Mouse (Mus musculus): ENCODE results near the gene Nrtn. TPM values are rescaled to one million over a fixed set of nuclear protein-coding genes. Genes with fewer than 3 reads are reported as not detected.

The Nrtn gene
- total RNA-seq, 2 experiments from 2014 or later: not detected

GRCm38 (mm10) chr17:56762769-56763731 is 5.7 kb upstream of the Nrtn start:
- ATAC-seq (replicated peaks; ENCODE audit: poor library complexity): peak; percentile 48

DNA sequence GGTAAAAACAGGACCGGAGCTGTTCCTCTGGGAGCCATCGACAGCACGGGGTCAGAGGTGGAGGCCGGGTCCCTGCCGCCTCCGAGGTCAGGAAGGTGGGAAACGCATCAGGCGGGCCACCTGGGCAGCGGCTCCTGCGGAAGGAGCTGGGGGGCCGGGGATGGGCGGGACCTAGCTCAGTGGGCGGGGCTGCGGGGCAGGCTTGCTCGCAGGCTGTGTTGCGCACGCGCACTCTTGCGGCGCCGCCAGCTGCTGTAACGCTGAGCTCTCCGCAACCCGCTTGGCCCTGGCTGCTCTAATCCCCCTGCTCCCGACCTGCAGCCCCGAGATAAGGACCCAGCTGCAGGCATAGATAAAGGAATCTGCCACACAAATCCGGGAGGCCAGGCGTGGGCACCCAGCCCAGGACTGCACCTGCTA is 4.7 kb upstream of the Nrtn start:
- ATAC-seq (replicated peaks; ENCODE audit: poor library complexity): peak; percentile 43

DNA sequence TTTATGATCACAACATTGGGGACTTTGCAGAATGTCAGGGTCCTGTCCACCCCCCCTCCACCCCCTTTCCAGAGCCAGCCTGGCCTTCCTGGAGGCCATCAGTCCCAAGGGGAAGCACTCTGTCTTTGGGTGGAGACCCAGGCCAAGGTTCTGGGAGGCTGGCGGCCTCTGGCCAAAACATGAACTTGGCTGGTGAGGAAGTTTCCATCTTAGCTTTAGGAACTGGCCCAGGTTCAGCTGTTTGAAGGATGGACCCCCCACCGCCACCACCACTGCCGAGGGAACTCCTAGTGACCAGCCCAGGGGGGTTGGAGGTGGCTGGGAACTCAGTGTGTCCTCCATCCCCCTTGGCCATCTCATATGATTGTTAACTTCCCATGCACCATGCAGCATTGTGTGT is 3.7 kb upstream of the Nrtn start:
- ATAC-seq (replicated peaks; ENCODE audit: poor library complexity): no peak

DNA sequence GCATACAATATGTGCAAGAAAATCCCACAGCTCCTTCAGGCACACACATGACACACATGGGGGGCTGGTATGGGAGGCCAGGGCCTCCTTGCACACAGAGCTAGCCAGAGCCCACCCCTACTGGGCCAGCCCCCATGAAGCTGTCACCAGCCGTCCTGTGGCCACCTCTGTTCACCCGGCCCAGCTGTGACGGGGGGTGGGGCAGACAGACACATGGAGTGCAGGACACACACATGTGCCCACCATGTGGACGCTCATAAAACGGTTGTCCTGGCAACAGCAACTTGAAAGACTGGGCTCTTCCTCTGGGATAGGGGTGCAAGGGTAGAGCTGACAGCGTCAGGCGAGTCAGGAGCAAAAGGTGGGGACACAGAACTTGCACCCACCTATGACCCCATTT is 1.9 kb upstream of the Nrtn start:
- ATAC-seq (replicated peaks; ENCODE audit: poor library complexity): no peak

- ATAC-seq (replicated peaks; ENCODE audit: poor library complexity): peak; percentile 37
These were observed 802 bp upstream of the Nrtn start for GRCm38 (mm10) chr17:56758132-56758531.

- no peak for ATAC-seq (replicated peaks; ENCODE audit: poor library complexity)
These were observed 479 bp downstream of the Nrtn start for GRCm38 (mm10) chr17:56756703-56757399.

GRCm38 (mm10) chr17:56754271-56755185 is 2.8 kb downstream of the Nrtn start:
- ATAC-seq (replicated peaks; ENCODE audit: poor library complexity): peak; percentile 53

GRCm38 (mm10) chr17:56753452-56753851 is 3.9 kb downstream of the Nrtn start:
- ATAC-seq (replicated peaks; ENCODE audit: poor library complexity): no peak

DNA sequence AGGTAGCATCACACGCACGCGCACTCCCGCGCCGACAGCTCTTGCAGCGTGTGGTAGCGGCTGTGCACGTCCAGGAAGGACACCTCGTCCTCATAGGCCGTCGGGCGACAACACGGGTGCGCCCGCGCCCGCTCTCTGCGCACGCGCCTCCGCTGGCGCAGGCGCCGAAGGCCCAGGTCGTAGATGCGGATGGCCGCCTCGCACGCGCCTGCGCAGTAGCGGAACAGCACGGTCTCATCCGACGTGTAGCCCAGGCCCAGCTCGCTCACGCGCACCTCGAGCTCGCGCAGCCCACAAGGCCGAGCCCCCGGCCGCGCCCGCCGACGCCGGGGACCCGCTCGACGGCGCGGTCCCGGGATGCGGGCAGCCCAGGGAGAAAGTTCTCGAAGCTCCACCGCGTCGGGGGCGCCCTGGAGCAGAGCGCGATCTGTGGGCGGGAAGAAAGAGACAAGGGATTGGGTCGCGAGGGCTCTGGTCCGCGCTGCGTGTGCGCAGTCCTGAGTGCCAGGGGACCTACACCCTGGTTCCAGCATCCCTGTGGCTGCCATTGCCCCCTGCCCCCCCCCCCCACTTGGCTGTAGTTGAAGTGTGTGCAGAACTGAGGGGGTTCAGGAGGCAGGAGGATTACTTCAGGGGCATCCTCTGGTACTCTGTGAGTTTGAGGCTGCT is 5.8 kb downstream of the Nrtn start:
- peak; percentile 15; the same call in 1 of the 2 replicates for ATAC-seq (replicated peaks; ENCODE audit: poor library complexity)

GRCm38 (mm10) chr17:56744173-56744572 is 13.2 kb downstream of the Nrtn start:
- ATAC-seq (replicated peaks; ENCODE audit: poor library complexity): no peak

DNA sequence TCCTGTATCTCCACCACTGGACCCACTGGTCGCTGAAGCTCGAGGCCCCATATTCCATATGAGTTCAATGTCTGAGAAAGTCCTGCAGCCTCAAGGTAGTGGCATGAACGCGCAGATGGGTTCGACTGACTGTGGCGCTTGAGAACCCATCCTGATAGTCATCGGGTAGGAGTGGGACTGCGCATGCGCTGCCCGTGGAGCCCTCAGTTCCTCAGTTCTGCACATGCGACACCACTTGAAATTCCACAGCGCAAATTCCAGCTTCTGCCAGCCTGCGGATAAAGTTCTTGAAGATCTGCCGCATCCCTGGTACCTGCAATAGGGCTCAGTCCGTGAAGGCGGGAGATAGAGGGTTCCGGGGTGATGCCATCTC is 16.6 kb downstream of the Nrtn start:
- no peak for ATAC-seq (replicated peaks; ENCODE audit: poor library complexity)

DNA sequence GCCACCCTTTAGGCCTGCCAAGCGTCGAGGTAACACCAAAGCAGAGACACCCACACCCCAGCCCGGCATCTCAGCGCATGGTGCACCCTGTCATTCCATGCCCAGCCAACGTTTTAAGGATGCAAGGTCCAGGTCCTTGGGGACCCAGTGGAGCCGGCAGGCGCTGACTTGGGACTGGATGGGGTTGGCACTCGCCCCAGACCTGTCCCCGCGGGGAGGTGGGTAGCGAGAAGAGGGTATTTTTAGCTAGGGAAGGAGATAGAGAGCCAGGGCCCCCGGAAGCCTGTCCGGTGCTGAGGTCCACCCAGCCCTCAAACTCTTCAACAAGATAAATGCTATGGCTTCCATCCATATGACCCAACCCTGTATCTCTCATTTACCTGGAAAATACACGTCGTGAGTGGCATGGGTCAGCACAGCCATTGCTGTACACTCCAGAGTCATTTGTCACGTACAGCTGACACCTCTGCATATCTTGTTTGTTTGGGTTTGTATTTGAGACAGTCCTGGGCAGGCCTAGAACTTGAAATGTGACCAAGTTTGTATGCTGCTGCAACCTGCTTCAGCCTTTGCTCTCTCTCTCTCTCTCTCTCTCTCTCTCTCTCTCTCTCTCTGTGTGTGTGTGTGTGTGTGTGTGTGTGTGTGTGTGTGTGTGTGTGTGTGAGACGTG is 17.1 kb downstream of the Nrtn start:
- ATAC-seq (replicated peaks; ENCODE audit: poor library complexity): no peak

DNA sequence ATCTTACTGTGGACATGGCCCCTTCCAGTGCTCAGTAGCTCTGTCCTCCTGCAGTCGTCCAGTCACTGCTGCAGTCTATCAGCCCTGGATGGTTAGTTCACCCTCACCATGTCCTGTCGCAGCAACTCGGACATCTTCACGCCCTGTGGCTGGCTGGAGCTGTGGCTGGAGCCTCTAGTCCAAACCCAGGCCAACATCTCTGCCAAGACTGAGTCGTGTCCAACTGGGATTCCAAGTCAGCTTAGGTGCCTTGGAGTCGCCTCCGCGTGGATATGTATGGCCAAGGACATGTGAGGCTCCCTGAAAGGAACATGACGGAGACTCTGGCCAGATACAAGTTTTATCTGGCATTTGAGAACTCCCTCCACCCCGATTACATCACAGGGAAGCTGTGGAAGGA is 19.1 kb downstream of the Nrtn start:
- no peak for ATAC-seq (replicated peaks; ENCODE audit: poor library complexity)

- peak; percentile 70 for ATAC-seq (replicated peaks; ENCODE audit: poor library complexity)
These were observed 20.8 kb downstream of the Nrtn start for GRCm38 (mm10) chr17:56736534-56736933.

DNA sequence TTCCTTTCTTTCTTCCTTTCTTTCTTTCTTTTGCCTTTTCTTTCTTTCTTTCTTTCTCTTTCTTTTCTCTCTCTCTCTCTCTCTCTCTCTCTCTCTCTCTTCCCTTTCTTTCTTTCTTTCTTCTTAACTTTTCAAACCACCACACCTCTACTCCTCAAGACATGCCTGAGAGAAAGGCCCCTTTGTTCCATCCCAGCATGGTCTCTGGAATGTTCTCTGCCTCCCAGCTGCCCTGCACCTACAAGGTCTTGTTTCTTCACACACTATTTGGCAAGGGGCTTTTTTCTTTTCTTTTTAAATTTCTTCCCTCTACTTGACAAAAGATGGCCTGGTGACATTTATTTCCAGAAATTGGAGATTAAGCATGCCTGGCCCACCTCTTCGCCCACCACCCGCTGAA is 27.7 kb downstream of the Nrtn start:
- ATAC-seq (replicated peaks; ENCODE audit: poor library complexity): no peak

DNA sequence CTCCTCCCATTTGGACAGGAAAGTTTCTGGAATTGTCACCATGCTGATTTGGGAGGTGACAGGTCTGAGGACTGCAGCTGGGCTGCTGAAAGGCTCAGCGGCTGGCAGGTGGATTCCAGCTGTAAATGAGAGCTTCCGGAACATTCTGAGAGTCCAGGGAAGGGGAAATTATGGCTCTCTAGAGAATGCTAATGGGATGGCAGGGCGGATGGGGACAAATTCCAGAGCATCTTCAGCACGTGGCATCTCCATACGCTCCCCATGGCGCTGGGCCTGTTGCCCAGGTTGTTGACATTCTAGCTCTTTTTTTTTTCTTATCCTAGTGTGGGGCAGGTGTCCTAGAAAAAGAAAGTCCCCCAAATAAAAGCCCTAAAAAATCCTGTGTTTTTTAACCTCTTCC is 28.2 kb downstream of the Nrtn start:
- ATAC-seq (replicated peaks; ENCODE audit: poor library complexity): no peak

- no peak for ATAC-seq (replicated peaks; ENCODE audit: poor library complexity)
These were observed 29.2 kb downstream of the Nrtn start for GRCm38 (mm10) chr17:56728117-56728516.

- no peak for ATAC-seq (replicated peaks; ENCODE audit: poor library complexity)
These were observed 29.7 kb downstream of the Nrtn start for GRCm38 (mm10) chr17:56727659-56728058.

- ATAC-seq (replicated peaks; ENCODE audit: poor library complexity): no peak
These were observed 30.2 kb downstream of the Nrtn start for GRCm38 (mm10) chr17:56727029-56727649.

All from megakaryocyte progenitor cell, adult 5-6 weeks (primary cell).